Mouse (Mus musculus) forelimb bud, embryonic 11.5 days (tissue): Measurements from ENCODE around the gene Abca1.

ENCODE experiments used
- DNase-seq: peaks from one replicate; pipeline ENCODE4 v3.0.0-alpha.2; 2012; ENCODE audit warnings: low read depth, low spot score

Gene Abca1

DNA sequence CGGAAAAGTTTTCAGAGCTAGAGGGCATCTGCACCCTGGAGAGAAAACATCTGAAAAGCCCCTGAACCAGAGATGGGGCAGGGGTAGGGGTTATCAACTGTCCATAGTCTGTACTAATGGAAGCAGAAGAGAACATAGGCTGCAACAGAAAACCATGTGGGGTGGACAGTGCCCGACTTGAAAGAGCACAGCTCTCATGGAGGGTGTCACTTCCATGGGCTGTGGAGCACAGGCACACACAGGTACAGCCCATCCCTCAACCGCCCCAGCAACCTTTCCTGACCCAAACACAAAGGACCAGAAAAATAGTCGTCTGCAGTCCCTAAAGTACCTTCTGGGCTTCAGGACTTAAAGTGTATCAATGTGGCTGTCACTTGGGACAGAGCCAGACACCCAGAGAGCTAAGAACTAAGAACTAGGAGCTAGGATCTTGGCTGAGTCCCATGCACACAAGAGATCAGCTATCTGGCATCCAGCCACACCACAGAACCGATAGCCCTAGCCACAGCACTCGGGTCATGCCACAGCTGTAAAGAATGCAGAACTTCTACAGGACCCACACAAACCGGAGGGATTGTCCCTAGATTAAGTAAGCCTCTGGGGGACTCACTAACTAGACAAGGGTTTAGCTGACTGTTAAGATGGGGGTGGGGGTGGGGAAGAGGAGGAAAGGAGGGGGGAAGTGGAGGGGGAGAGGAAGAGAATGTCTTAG, 38.0 kb downstream of the Abca1 start:
- no peak for DNase-seq

DNA sequence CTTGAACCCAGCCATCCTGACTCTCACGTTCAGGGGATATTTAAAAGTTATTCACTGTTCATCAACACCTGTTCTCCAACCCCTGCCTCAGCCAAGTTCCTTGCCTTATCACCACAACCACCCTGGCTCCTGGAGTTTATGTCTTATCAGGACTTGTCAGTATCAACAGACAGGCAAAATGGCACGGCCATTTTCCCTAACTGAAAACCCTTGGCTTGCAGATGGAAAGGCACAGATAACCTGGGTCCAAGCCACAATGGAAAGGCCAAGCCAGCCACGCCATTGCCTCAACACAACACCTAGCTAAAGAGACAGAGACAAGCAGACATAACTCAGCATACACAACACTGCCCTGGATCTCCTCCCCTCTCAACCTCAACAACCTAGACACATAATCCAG, 38.6 kb downstream of the Abca1 start:
- DNase-seq, result no peak

- no peak for DNase-seq
Observed at GRCm38 (mm10) chr4:53120038-53120685, 39.5 kb downstream of the Abca1 start.

DNA sequence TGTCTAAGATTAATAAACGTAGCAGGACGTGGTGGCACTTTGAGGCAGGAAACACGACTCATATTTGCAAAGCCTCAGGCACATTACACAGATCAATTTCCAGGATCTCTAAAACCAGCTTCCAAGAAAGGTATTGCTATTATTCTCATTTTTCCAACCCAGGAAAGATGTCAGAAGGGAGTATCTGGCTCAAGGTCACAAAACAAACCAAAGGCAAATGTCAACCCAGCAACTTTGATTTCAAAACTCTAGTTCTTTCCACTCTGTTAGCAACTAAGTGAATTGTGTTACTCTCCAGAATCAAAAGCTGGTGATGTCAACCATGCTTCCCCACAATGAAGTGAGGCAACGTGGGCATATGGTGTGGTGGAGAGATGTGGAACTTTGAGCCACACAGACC, 41.1 kb downstream of the Abca1 start:
- no peak for DNase-seq

GRCm38 (mm10) chr4:53117610-53118009, 42.1 kb downstream of the Abca1 start:
- no peak for DNase-seq

GRCm38 (mm10) chr4:53117076-53117475, 42.6 kb downstream of the Abca1 start:
- no peak for DNase-seq

DNA sequence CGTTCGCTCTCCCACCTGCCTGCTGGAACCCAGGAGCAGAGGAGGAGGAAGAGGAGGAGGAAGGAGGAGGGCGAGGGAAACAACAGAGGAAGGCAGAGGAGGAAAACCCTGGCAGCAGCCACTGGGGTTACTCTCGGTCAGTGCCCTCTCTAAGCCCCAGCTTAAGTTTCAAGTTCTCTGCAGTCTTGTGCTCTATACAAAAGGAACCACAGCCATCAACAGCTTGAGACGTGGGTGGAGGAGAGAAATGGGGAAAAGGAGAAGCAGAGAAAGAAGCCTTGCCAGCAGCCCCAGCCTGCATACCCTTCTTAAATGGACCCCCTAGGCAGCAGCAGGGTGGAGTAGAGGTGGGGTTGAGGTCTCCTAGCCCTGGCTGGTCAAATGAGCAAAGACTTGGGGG, 43.8 kb downstream of the Abca1 start:
- DNase-seq, result no peak

- DNase-seq, result no peak
Observed at GRCm38 (mm10) chr4:53115410-53115809, 44.3 kb downstream of the Abca1 start.

GRCm38 (mm10) chr4:53111919-53112355, 47.8 kb downstream of the Abca1 start:
- DNase-seq, result no peak

GRCm38 (mm10) chr4:53110356-53110755, 49.3 kb downstream of the Abca1 start:
- DNase-seq, result peak; percentile 32

DNA sequence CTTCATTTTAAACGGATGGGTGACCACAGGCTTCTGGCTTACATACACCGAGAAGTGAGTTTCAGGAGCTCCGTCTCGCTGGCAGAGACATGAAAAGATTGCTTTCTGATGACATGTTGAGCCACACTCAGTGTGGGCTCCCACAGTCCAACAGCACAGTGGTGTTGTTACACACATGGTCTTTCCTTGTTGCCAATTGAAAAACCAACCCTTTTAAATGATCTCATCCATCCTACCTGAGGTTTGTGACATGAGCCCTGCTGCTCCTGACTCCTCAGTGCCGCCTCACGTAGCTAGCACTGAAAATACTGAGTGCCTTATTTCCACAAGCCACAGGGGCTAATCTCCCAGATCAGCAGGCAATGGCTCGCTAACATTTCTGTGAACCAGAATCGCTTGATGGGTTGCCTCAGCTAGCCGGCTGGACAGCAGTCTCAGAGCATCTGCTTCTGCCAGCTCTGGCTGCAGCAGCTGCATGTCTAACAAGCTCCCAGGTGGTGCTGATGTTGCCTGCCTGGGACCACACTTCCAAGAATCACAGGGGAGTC, 50.2 kb downstream of the Abca1 start:
- no peak for DNase-seq

DNA sequence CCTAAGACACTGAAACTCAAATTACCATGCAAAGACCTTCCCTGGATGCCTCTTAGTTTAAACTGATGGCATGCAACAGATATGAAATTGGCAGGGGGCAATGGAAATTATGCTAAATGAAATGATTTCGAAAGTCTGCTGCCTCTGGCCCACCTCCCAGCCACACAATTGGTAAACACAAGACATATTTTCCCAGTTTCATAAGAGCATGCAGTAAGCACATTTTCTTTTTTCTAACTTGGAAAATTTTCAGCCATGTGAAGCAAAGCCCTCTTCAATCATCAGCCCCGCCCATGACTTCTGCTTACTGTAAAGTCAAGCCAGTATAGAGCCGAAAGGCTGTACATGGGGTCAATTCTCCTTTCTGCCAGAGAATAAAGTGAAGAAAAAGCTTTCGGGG, 51.5 kb downstream of the Abca1 start:
- no peak for DNase-seq

DNA sequence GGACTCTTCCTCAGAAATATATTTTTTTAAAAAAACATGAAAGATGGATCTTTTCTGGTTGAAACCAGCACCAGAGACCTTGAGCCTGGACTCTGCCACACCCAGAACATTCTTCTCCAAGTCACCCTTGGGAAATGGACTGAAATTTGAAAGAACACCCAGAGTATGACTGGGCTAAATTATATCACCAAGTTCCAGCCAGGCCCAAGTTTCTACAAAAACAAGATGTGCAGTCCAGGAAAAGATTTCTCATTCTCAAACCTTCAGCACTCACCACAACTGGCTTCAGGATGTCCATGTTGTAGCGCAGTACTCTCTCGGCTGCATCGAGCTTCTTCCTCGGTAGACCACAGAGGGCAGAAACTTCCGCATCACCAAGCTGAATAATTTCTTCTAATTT, 53.0 kb downstream of the Abca1 start:
- DNase-seq, result no peak

DNA sequence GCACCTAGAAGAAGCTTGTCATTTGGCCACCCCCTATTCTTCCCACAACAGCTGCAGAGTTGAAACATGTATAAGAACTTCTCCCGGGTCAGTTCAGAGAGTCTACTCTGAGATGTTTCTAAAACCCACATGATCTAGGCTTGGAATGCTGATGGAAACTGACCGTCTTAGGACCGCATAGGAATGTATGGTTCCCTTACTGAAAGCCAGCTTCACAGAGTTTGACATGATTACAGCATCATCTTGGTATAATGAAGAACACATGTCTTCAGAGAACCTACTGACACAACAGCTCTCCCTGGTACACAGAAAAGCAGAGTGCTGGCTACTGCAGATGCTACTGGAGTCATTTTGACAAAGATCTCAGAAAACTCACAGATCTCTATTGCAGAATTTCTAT, 53.6 kb downstream of the Abca1 start:
- peak; percentile 17 for DNase-seq

DNA sequence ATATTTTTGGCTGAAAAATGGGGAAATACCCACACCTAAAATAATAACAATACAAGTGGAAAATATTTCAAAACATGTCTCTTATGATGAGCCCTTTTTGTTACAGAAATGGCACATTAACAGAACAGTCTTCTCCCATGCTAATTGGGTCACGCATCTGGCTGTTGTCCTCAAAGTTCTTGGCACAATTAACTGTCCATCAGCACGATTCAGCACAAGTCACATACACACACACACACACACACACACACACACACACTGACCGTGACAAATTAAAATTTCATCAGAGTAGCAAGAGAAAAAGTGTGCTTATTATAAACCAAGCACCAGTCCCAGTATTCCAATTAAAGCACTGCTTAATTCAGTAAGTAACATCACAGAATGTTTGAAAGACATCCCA, 55.1 kb downstream of the Abca1 start:
- no peak for DNase-seq

DNA sequence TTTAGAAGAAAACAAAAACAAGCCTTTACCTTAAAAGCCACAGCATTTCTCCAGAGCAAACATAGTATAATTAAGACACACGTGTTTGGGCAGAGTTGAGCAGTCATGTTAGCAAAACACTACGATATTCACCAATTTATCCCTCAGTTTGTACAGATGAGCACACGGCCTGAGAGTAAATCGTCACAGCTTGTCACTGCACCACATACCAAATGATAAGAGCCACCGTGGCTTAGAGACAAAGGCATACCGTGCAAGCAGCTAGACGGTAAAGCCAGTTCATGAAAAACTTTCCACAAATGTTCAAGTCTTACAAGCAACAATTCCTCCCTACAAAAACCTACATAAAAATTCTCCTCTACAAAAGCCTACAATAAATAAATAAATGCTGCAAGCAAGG, 57.2 kb downstream of the Abca1 start:
- DNase-seq, result no peak

DNA sequence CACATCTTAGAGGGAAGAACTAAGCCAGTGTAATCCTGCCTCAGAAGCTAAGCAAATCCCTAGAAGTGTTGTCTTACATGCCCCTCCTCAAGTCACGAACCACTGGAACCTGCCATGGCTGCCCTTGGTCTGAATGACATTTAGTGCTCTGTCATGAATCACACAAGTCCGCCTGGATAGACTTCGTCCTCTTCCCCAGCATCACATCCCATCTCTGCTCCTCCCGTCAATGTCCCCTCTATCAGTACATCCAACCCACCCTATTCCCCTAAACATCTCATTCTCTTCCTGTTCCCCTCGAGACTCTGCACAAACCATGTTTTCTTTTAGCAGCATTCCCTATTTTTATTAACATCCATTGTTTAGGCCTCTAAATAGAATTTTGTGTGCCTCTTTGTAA, 58.4 kb downstream of the Abca1 start:
- DNase-seq, result no peak

- DNase-seq, result no peak
Observed at GRCm38 (mm10) chr4:53100492-53100891, 59.2 kb downstream of the Abca1 start.

DNA sequence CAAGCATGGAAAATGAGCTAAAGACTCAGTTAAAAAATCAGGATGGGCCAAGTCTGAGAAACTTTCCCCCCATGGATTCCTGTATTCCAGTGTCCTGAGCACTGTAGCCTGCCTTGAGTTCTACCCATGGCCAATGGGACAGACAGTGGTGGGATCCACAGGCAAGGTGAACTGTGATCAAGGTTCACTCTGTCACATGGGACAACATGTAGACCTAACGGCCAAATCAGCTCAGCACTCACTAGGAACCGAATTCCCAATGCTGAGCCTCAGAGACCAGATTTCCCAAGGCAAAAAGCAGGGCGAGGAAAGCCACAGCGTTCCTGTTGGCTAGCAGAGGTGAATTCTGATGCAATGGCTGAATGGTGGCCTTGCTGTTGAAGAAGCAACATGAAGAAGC, 64.8 kb downstream of the Abca1 start:
- no peak for DNase-seq

DNA sequence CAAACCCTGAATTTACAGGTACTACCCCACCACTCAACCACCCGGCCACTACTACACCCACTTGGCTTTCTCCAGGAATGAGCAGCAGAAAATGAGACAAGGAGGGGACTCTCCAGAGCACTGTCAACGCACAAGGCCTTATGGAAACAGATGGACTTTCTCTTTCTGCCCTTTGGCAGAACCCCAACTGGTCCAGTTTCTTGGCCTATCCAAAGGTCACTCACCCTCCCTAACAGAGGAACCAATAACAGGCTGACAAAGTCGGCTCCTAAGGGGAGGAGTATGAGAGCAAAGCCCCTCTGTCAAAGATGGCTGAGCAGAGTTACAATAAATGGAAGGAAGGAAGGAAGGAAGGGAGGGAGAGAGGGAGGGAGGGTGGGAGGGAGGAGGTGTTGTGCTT, 65.4 kb downstream of the Abca1 start:
- no peak for DNase-seq

GRCm38 (mm10) chr4:53093615-53094014, 66.1 kb downstream of the Abca1 start:
- DNase-seq, result no peak

- DNase-seq, result no peak
Observed at GRCm38 (mm10) chr4:53089641-53090040, 70.1 kb downstream of the Abca1 start.

GRCm38 (mm10) chr4:53088999-53089398, 70.7 kb downstream of the Abca1 start:
- peak; percentile 17 for DNase-seq
